In genomic region chr7:92866526-92866925, GRCm38 (mm10) we compare ENCODE assay signal across 9 mouse cellular contexts. TPM values are rescaled to one million over a fixed set of nuclear protein-coding genes. Genes with fewer than 3 reads are reported as not detected.
DNase-seq lines count a peak whose midpoint lies in the region; ATAC-seq and TF ChIP-seq lines count a peak whose summit lies in the region.
"Had no signal": no experiment of that assay in that cellular context is flagged by ENCODE, and none has a peak within 500 bp of the region (broad histone marks: within the 10 kb centered on the region; RNA-seq: fewer than 3 reads in every experiment).

No protein-coding gene starts in this region.

- no peak overlapping the region for H3K4me2 ChIP-seq in forebrain, postnatal 0 days (ENCODE audit: low read depth)
- no peak overlapping the region for H3K4me2 ChIP-seq in forebrain, embryonic 11.5 days (ENCODE audit: low read depth, low read length, severe bottlenecking)
- H3K4me2 ChIP-seq: neural tube, embryonic 13.5 days had no signal

- no peaks in the 10 kb centered on the region for H3K36me3 ChIP-seq in forebrain, postnatal 0 days (ENCODE audit: insufficient read depth)
- no peaks in the 10 kb centered on the region; the same call in 1 of the 2 replicates for H3K36me3 ChIP-seq in forebrain, embryonic 11.5 days (ENCODE audit: control insufficient read depth, insufficient read depth, low read length)
- H3K36me3 ChIP-seq: neural tube, embryonic 13.5 days had no signal

- H3K4me3 ChIP-seq in forebrain, postnatal 0 days (ENCODE audit: low read depth, low read length) = no peak overlapping the region
- H3K4me3 ChIP-seq in forebrain, embryonic 11.5 days (ENCODE audit: low read depth, low read length) = no peak overlapping the region
- H3K4me3 ChIP-seq in lung, adult 2 months (replicated peaks; ENCODE audit: extremely low read depth, low read depth, low read length) = no peak overlapping the region
- H3K4me3 ChIP-seq: neural tube, embryonic 13.5 days had no signal

- ATAC-seq in forebrain, postnatal 0 days = no peak
- ATAC-seq in forebrain, embryonic 11.5 days (replicated peaks; ENCODE audit: low FRiP score) = no peak
- 0 out of 2 replicates have a peak, but pooled peaks have one; percentile 38 for ATAC-seq in monocyte, adult 5-6 weeks (replicated peaks; ENCODE audit: insufficient number of reproducible peaks, low FRiP score, low TSS enrichment, poor library complexity, severe bottlenecking)

- no peaks in the 10 kb centered on the region for H3K9me3 ChIP-seq in forebrain, postnatal 0 days (ENCODE audit: low read length)
- no peaks in the 10 kb centered on the region for H3K9me3 ChIP-seq in forebrain, embryonic 11.5 days (ENCODE audit: control insufficient read depth, low read length)
- H3K9me3 ChIP-seq: neural tube, embryonic 13.5 days had no signal

- H3K4me1 ChIP-seq in forebrain, postnatal 0 days (ENCODE audit: insufficient read depth) = no peaks in the 10 kb centered on the region
- no peaks in the 10 kb centered on the region for H3K4me1 ChIP-seq in forebrain, embryonic 11.5 days (replicated peaks; ENCODE audit: control insufficient read depth, insufficient read depth, low read length)
- H3K4me1 ChIP-seq in lung, adult 2 months (ENCODE audit: control insufficient read depth, insufficient read depth, low read length) = no peaks in the 10 kb centered on the region
- H3K4me1 ChIP-seq: neural tube, embryonic 13.5 days had no signal

- H3K27me3 ChIP-seq in forebrain, postnatal 0 days (ENCODE audit: insufficient read depth, low read length) = no peaks in the 10 kb centered on the region
- no peaks in the 10 kb centered on the region for H3K27me3 ChIP-seq in forebrain, embryonic 11.5 days (ENCODE audit: control insufficient read depth, insufficient read depth, low read length)
- H3K27me3 ChIP-seq: neural tube, embryonic 13.5 days had no signal

- H3K27ac ChIP-seq in forebrain, postnatal 0 days (ENCODE audit: low read depth, low read length) = no peak overlapping the region
- no peak overlapping the region for H3K27ac ChIP-seq in forebrain, embryonic 11.5 days (ENCODE audit: low read depth, low read length)
- H3K27ac ChIP-seq: neural tube, embryonic 13.5 days had no signal

- TF ChIP-seq CTCF in forebrain, postnatal 0 days (IDR thresholded peaks at IDR 0.05; ENCODE audit: low read depth) = peak; percentile 78
- 0 out of 2 replicates have a peak, but pooled peaks have one; percentile 14 for TF ChIP-seq CTCF in lung, adult 2 months (IDR thresholded peaks at IDR 0.05; ENCODE audit: insufficient read depth, low read length)

- no peak for TF ChIP-seq POLR2A in lung, adult 2 months (IDR thresholded peaks at IDR 0.05; ENCODE audit: borderline replicate concordance, extremely low read depth, low read depth, low read length)

- 8% methylated on average over 2 of the region's 2 CpGs for WGBS in forebrain, postnatal 0 days
- 36% methylated on average over 2 of the region's 2 CpGs for WGBS in forebrain, embryonic 11.5 days
- WGBS in lung, adult 2 months = 15% methylated on average over 2 of the region's 2 CpGs

- H3K9ac ChIP-seq in forebrain, postnatal 0 days = no peak overlapping the region
- H3K9ac ChIP-seq in forebrain, embryonic 11.5 days (ENCODE audit: low read length) = no peak overlapping the region
- H3K9ac ChIP-seq: neural tube, embryonic 13.5 days had no signal

- peak; percentile 65 for DNase-seq in forebrain, postnatal 0 days
- no peak for DNase-seq in forebrain, embryonic 11.5 days (ENCODE audit: low spot score)
- DNase-seq in lung, adult 2 months = no peak
- no peak for DNase-seq in lung, adult 18-20 months
- DNase-seq in adipocyte (ENCODE audit: low spot score) = peak; percentile 72
- no peak for DNase-seq in urinary bladder, postnatal 36 days (ENCODE audit: low spot score in 2 of 2)
- no peak for DNase-seq in cerebellum, postnatal 25 days

RNA-seq across cellular contexts. Expression of gene Ddias, which starts 7.5 kb away (rescaled TPM):
- 4.2 and 5.1 TPM in 2 replicates for total RNA-seq in forebrain, postnatal 0 days (2014; rRNA removed)
- polyA plus RNA-seq in forebrain, postnatal 0 days (2015; fragmentation: Nextera tagmentation; extraction: Ambion mirVana) = 3.2 and 3.3 TPM in 2 replicates
- 26.1 and 27.4 TPM in 2 replicates for polyA plus RNA-seq in forebrain, embryonic 11.5 days (2014; fragmentation: Nextera tagmentation; extraction: Ambion mirVana)
- 0.03 and 0.07 TPM in 2 replicates for polyA plus RNA-seq in lung, adult 2 months (2012; rRNA removed)
- total RNA-seq in monocyte, adult 5-6 weeks (2017) = 1.2 to 3.6 TPM (median 2.6 TPM) in 3 replicates

RNA-seq across cellular contexts. Expression of gene Prcp, which starts 7.7 kb away (rescaled TPM):
- 15.7 and 20.8 TPM in 2 replicates for total RNA-seq in forebrain, postnatal 0 days (2014; rRNA removed)
- polyA plus RNA-seq in forebrain, postnatal 0 days (2015; fragmentation: Nextera tagmentation; extraction: Ambion mirVana) = 11.6 and 12.5 TPM in 2 replicates
- 18.9 and 20.3 TPM in 2 replicates for polyA plus RNA-seq in forebrain, embryonic 11.5 days (2014; fragmentation: Nextera tagmentation; extraction: Ambion mirVana)
- polyA plus RNA-seq in lung, adult 2 months (2012; rRNA removed) = 25.4 and 32.5 TPM in 2 replicates
- total RNA-seq in monocyte, adult 5-6 weeks (2017) = 48.1 to 63.6 TPM (median 48.4 TPM) in 3 replicates

Comparison
In these comparisons a context has a peak if more than half of its experiments do, and no peak if none do; other contexts are left out.
1. DNase-seq: peak in forebrain, postnatal 0 days (single experiment) and adipocyte (single experiment); none in forebrain, embryonic 11.5 days (single experiment), lung, adult 2 months (single experiment), lung, adult 18-20 months (0 of 2), urinary bladder, postnatal 36 days (0 of 2) and cerebellum, postnatal 25 days (0 of 2).